Mouse (Mus musculus) midbrain, embryonic 11.5 days (tissue): ENCODE measurements around the gene Specc1l. TPM values are rescaled to one million over a fixed set of nuclear protein-coding genes. Genes with fewer than 3 reads are reported as not detected.

ENCODE experiments used
- ATAC-seq: fragments of 200-750 bp; cut with Nextera tagmentation; 2 replicates; pipeline ENCODE4 v1.8.0; 2017; ENCODE audit warnings: moderate TSS enrichment, moderate library complexity; ENCODE audit not compliant: low FRiP score
- DNase-seq: peaks from one replicate; pipeline ENCODE4 v3.0.0; 2015; ENCODE audit warnings: low spot score; ENCODE audit errors: missing footprints
- H3K27ac ChIP-seq: fragments of 300-500 bp; sonication (generic); 2 replicates; pipeline ENCODE4 v1.5.1; 2014; ENCODE audit warnings: low read depth, low read length
- H3K27me3 ChIP-seq: fragments of 300-500 bp; sonication (generic); 2 replicates; pipeline ENCODE4 v1.6.1; 2014; ENCODE audit warnings: mild to moderate bottlenecking, low read length, moderate library complexity, mixed read lengths; ENCODE audit not compliant: control insufficient read depth, insufficient read depth
- H3K36me3 ChIP-seq: fragments of 300-500 bp; sonication (generic); 2 replicates; pipeline ENCODE4 v1.6.1; 2014; ENCODE audit warnings: mild to moderate bottlenecking, low read length, moderate library complexity, mixed read lengths; ENCODE audit not compliant: control insufficient read depth, insufficient read depth
- H3K4me1 ChIP-seq: fragments of 300-500 bp; sonication (generic); 2 replicates; pipeline ENCODE4 v1.6.1; 2014; ENCODE audit warnings: low read length; ENCODE audit not compliant: control insufficient read depth, insufficient read depth
- H3K4me2 ChIP-seq: fragments of 300-500 bp; sonication (generic); 2 replicates; pipeline ENCODE4 v1.6.1; 2014; ENCODE audit warnings: mild to moderate bottlenecking, moderate library complexity
- H3K4me3 ChIP-seq: fragments of 300-500 bp; sonication (generic); 2 replicates; pipeline ENCODE4 v1.5.1; 2014; ENCODE audit warnings: low read depth, low read length
- H3K9ac ChIP-seq: fragments of 300-500 bp; sonication (generic); 2 replicates; pipeline ENCODE4 v1.6.1; 2014; ENCODE audit warnings: low read length
- H3K9me3 ChIP-seq: fragments of 300-500 bp; sonication (generic); 2 replicates; pipeline ENCODE4 v1.6.1; 2016; ENCODE audit warnings: low read length; ENCODE audit not compliant: control insufficient read depth
- WGBS: fragments of 180-500 bp; shearing (Covaris S2); extraction: QIAGEN DNeasy Blood & Tissue Kit; methylation state at CpG from one replicate; pipeline ENCODE4 v1.1.7; 2014; 5-methylcytosine and 5-hydroxymethylcytosine counted together
- polyA plus RNA-seq: library from polyadenylated mRNA; unstranded; fragments of >200 nt; fragmentation: Nextera tagmentation; extraction: Ambion mirVana; gene quantifications from 2 replicates; pipeline ENCODE4 v1.2.1, GENCODE M21; 2014

The Specc1l gene
- polyA plus RNA-seq, 1 experiment from 2014 or later, result 23.2 TPM

DNA sequence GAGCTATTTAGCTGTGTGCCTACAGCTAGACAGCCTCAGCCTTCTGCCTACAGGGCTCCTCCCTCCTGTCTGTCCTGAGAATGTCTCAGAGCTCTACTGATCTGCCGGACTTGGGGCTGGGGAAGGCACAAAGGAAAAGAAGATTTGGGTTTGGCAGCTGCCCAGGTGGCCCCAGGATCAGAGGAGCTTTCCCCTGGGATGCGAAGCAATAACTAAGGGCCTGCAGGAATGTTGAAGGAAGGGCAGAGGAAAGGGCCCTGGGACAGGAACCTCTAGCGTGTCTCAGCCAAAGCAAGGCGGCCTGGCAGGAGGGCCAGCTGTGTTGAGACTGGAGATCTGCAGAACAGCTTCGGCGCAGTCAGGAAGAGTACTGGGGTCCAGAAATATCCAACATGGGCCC lies 111.1 kb downstream of the Specc1l start:
- H3K27me3 ChIP-seq, result peaks cover 10% of the 10 kb centered on the region
- H3K4me1 ChIP-seq, result no peaks in the 10 kb centered on the region
- no peak overlapping the region for H3K27ac ChIP-seq
- no peaks in the 10 kb centered on the region for H3K9me3 ChIP-seq
- no peak overlapping the region for H3K4me2 ChIP-seq
- WGBS, result 48% methylated on average over 6 of the region's 6 CpGs
- H3K9ac ChIP-seq, result no peak overlapping the region
- H3K36me3 ChIP-seq, result no peaks in the 10 kb centered on the region
- ATAC-seq, result no peak
- H3K4me3 ChIP-seq, result no peak overlapping the region
- DNase-seq, result no peak

DNA sequence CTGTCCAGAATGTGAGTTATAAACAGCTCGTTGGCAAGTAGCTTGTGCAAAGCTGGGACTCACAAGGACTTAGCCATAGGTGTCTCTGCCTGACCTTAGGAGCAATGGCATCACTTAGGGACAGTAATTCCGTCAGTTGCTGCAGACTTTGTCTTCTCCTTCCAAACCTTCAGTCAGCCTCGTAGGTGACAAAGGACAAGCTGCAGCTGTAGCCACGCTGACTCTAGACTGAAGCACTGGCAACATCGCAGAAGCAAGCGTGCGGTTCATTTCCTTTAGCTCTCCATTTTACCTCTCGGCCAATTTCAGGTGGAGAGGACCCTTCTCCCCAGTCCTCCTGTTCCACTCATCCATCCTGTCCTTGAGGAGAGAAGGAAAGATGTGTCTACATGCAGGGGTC lies 112.1 kb downstream of the Specc1l start:
- H3K4me1 ChIP-seq, result no peaks in the 10 kb centered on the region
- H3K9ac ChIP-seq, result no peak overlapping the region
- ATAC-seq (no peak), DNase-seq (no peak)
- no peak overlapping the region for H3K4me2 ChIP-seq
- H3K27ac ChIP-seq, result no peak overlapping the region
- H3K9me3 ChIP-seq, result no peaks in the 10 kb centered on the region
- H3K36me3 ChIP-seq, result no peaks in the 10 kb centered on the region
- H3K27me3 ChIP-seq, result peaks cover under 1% of the 10 kb centered on the region; the same call in 1 of the 2 replicates
- no peak overlapping the region for H3K4me3 ChIP-seq
- WGBS, result 89% methylated on average over 8 of the region's 8 CpGs

DNA sequence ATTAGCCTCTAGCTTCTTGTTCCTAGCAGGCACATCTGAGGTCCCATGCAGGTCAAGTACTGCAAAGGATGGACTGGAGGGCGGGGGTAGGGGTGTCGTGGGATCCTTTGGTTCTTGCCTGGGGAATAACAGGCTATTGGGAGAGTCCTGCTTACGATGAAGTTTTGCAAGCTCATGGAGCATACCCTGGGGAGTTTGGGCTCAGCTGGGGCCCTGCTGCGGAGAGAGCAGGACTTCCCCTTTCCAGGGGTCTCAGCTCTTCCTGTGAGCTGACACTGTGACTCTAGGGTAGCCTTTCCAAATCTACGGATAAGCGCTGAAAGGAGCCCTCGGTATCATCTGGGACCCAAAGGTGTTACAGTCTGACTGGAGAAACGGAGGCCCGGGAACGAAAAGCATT lies 112.5 kb downstream of the Specc1l start:
- Histone ChIP-seq H3K4me3 (no peak overlapping the region), H3K27me3 (no peaks in the 10 kb centered on the region), H3K9me3 (no peaks in the 10 kb centered on the region), H3K9ac (no peak overlapping the region), H3K36me3 (no peaks in the 10 kb centered on the region), H3K4me2 (no peak overlapping the region), H3K4me1 (no peaks in the 10 kb centered on the region), H3K27ac (no peak overlapping the region)
- DNase-seq (no peak), ATAC-seq (no peak)
- WGBS, result 77% methylated on average over 10 of the region's 10 CpGs

DNA sequence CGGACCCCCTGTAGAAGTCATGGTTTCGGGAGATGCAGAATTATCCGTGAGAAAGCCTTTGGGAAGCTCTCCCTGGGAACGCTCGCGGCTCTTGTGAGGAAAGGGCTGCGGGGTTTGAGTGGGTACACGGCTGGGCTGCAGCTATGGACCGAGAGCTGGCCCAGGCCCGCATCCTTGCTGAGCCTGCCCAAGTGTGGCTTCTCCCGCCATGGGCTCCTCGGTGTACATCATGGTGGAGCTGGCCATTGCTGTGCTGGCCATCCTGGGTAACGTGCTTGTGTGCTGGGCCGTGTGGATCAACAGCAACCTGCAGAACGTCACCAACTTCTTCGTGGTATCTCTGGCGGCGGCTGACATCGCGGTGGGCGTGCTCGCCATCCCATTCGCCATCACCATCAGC lies 113.9 kb downstream of the Specc1l start:
- H3K27ac ChIP-seq, result no peak overlapping the region
- no peak for ATAC-seq
- WGBS, result 96% methylated on average over 23 of the region's 23 CpGs

DNA sequence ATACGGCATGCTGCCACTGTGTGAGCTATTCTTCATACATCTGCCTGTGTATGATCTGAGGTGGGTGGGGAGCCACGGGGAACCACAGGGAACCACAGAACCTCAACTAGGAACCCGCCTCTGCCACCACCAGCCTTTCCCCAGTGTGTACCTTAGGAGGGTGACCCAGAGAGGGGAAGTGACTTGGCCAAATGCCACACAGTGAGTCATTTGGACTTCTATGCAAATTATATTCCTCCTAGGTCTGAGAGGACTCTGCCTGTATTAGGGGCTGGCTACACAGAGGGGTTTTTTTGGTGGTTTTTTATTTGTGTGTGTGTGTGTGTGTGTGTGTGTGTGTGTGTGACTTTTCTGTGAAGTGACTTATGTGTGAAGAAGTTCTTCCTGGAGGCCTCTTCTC lies 114.7 kb downstream of the Specc1l start:
- no peaks in the 10 kb centered on the region for H3K9me3 ChIP-seq
- DNase-seq (no peak), ATAC-seq (no peak)
- 89% methylated on average over 3 of the region's 3 CpGs for WGBS
- no peaks in the 10 kb centered on the region for H3K27me3 ChIP-seq
- no peaks in the 10 kb centered on the region for H3K4me1 ChIP-seq
- no peaks in the 10 kb centered on the region for H3K36me3 ChIP-seq
- no peak overlapping the region for H3K27ac ChIP-seq
- no peak overlapping the region for H3K4me2 ChIP-seq
- H3K9ac ChIP-seq, result no peak overlapping the region
- no peak overlapping the region for H3K4me3 ChIP-seq

More for the DNA sequence above, 113.9 kb downstream of the Specc1l start:
- H3K4me3 ChIP-seq, result no peak overlapping the region
- no peak overlapping the region for H3K9ac ChIP-seq
- H3K36me3 ChIP-seq, result no peaks in the 10 kb centered on the region
- H3K27me3 ChIP-seq, result no peaks in the 10 kb centered on the region
- no peaks in the 10 kb centered on the region for H3K4me1 ChIP-seq
- no peak overlapping the region for H3K4me2 ChIP-seq
- no peak for DNase-seq
- no peaks in the 10 kb centered on the region for H3K9me3 ChIP-seq

DNA sequence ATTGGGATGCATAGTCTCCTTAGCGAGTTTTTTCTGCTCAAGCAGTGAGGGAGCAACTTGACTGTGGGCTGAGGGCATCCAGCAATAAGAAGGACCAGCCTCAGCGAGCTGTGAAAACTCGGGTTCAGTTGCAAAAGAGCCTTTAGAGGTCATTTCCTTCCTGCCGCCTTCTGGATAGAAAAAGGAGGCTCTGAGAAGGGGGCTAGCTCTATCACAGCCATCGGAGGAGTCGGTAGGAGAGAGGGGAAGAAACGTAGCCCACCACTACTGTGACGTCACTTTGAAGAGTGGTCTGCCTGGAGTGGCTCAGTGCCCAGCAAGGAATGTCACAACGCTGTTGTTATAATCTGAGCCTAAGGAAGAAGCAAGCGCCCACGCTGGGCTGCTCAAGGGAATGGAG lies 115.2 kb downstream of the Specc1l start:
- WGBS, result 80% methylated on average over 11 of the region's 11 CpGs
- Histone ChIP-seq H3K4me2 (no peak overlapping the region), H3K4me1 (no peaks in the 10 kb centered on the region), H3K4me3 (no peak overlapping the region), H3K36me3 (no peaks in the 10 kb centered on the region), H3K9ac (no peak overlapping the region), H3K27ac (no peak overlapping the region), H3K27me3 (no peaks in the 10 kb centered on the region), H3K9me3 (no peaks in the 10 kb centered on the region)
- DNase-seq (no peak), ATAC-seq (no peak)

DNA sequence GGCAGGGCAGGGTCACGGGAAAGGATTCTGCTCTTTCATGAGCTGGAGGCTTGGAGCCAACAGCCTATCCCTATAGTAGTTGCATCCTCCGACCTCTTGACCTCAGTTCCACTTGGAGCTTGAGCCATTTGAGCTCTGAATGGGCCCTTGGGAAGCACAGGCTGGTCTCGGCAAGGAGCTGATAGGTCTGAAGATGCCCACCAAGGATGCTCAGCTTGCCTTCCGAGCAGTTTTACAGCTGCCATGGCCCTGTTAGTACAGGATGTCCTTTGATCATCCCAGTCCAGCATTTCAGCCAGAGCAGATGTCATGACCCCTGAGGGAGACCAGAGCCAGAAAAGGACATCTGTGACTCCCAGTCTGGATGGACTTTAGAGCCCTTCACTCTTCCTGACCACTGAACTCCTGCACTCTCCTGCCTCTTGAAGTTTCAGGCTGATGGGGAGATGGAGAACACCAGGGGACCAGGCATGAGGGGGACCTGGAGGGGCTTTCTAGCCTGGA lies 116.4 kb downstream of the Specc1l start:
- no peak overlapping the region for H3K27ac ChIP-seq
- H3K9ac ChIP-seq, result no peak overlapping the region
- H3K4me2 ChIP-seq, result no peak overlapping the region
- H3K27me3 ChIP-seq, result no peaks in the 10 kb centered on the region
- DNase-seq (no peak), ATAC-seq (no peak)
- WGBS, result 36% methylated on average over 4 of the region's 4 CpGs
- no peaks in the 10 kb centered on the region for H3K9me3 ChIP-seq
- no peaks in the 10 kb centered on the region for H3K4me1 ChIP-seq
- H3K36me3 ChIP-seq, result no peaks in the 10 kb centered on the region
- H3K4me3 ChIP-seq, result no peak overlapping the region

DNA sequence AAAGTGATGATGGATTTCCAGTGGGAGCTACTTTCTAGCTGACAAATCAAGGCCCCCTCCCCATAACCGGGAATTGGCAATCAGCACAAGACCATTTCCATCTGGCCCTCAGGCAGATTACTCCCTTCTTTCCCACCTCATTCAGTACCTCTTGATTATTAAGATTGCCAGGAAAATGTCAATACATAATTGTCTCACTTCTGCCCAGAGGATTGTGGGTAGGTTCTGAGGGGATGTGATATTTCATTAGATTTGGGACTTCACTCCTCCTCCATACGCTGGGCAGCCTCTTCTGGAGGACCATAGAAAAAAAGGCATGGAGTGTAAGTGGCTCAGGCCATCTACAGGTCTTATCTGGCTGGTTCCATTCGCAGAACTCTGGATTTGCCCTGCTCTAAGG lies 120.4 kb downstream of the Specc1l start:
- Histone ChIP-seq H3K9ac (no peak overlapping the region), H3K4me1 (no peaks in the 10 kb centered on the region), H3K9me3 (no peaks in the 10 kb centered on the region), H3K27me3 (no peaks in the 10 kb centered on the region), H3K36me3 (no peaks in the 10 kb centered on the region), H3K4me2 (no peak overlapping the region), H3K4me3 (no peak overlapping the region), H3K27ac (no peak overlapping the region)
- ATAC-seq, result no peak
- WGBS, result 83% methylated on average over 3 of the region's 3 CpGs
- DNase-seq, result no peak

DNA sequence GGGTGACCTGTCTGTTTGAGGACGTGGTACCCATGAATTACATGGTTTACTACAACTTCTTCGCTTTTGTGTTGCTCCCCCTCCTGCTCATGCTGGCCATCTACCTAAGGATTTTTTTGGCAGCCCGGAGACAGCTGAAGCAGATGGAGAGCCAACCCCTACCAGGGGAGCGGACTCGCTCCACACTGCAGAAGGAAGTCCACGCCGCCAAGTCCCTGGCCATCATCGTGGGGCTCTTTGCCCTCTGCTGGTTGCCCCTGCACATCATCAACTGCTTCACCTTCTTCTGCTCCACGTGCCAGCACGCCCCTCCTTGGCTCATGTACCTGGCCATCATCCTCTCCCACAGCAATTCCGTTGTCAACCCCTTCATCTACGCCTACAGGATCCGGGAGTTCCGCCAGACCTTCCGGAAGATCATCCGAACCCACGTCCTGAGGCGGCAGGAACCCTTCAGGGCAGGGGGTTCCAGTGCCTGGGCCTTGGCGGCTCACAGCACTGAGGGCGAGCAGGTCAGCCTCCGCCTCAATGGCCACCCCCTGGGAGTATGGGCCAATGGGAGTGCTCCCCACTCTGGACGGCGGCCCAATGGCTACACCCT lies 121.4 kb downstream of the Specc1l start:
- DNase-seq (no peak), ATAC-seq (no peak)
- Histone ChIP-seq H3K27me3 (no peaks in the 10 kb centered on the region), H3K4me1 (no peaks in the 10 kb centered on the region), H3K9ac (no peak overlapping the region), H3K4me3 (no peak overlapping the region), H3K27ac (no peak overlapping the region), H3K9me3 (no peaks in the 10 kb centered on the region), H3K36me3 (no peaks in the 10 kb centered on the region), H3K4me2 (no peak overlapping the region)
- 91% methylated on average over 23 of the region's 23 CpGs for WGBS
